ENCODE assay signal across 10 mouse cellular contexts in genomic region chr8:33987091-33987754, GRCm38 (mm10).
DNase-seq lines count a peak whose midpoint lies in the region; ATAC-seq and TF ChIP-seq lines count a peak whose summit lies in the region.
"Had no signal": no experiment of that assay in that cellular context is flagged by ENCODE, and none has a peak within 500 bp of the region (broad histone marks: within the 10 kb centered on the region; RNA-seq: fewer than 3 reads in every experiment).

No protein-coding gene starts in this region.

- WGBS in heart, embryonic 16.5 days, result 71% methylated on average over 14 of the region's 15 CpGs
- WGBS in intestine, embryonic 15.5 days, result 53% methylated on average over 14 of the region's 15 CpGs
- WGBS in kidney, embryonic 16.5 days, result 65% methylated on average over 14 of the region's 15 CpGs
- 59% methylated on average over 10 of the region's 15 CpGs for WGBS in liver, postnatal 0 days (ENCODE audit: insufficient replicate concordance)

- no peak for DNase-seq in heart, adult 9 months (ENCODE audit: low spot score in 2 of 2)
- no peak for DNase-seq in liver, postnatal 0 days
- no peak for DNase-seq in ovary, postnatal 36 days (ENCODE audit: low spot score)
- no peak for DNase-seq in cerebellum, adult 8-10 months
- DNase-seq in neural tube, embryonic 10.5 days (ENCODE audit: extremely low spot score, low spot score), result no peak
- DNase-seq: lung, adult 2 months had no signal

- no peak overlapping the region for H3K4me3 ChIP-seq in heart, embryonic 16.5 days (ENCODE audit: low read length)
- H3K4me3 ChIP-seq in intestine, embryonic 15.5 days (replicated peaks), result no peak overlapping the region
- H3K4me3 ChIP-seq in kidney, embryonic 16.5 days (ENCODE audit: low read length), result no peak overlapping the region
- no peak overlapping the region for H3K4me3 ChIP-seq in liver, postnatal 0 days (ENCODE audit: low read depth, low read length)

- H3K27me3 ChIP-seq in heart, embryonic 16.5 days (ENCODE audit: control insufficient read depth, insufficient read depth, low read length), result no peaks in the 10 kb centered on the region
- H3K27me3 ChIP-seq in intestine, embryonic 15.5 days (replicated peaks), result no peaks in the 10 kb centered on the region
- H3K27me3 ChIP-seq in kidney, embryonic 16.5 days (ENCODE audit: insufficient read depth, low read length), result no peaks in the 10 kb centered on the region
- no peaks in the 10 kb centered on the region for H3K27me3 ChIP-seq in liver, postnatal 0 days (ENCODE audit: insufficient read depth, low read length)

- H3K4me1 ChIP-seq in heart, embryonic 16.5 days (ENCODE audit: control insufficient read depth, insufficient read depth, low read length), result peaks cover 10% of the 10 kb centered on the region
- H3K4me1 ChIP-seq in intestine, embryonic 15.5 days (replicated peaks), result peaks cover 11% of the 10 kb centered on the region; the same call in 1 of the 2 replicates
- peaks cover 19% of the 10 kb centered on the region for H3K4me1 ChIP-seq in kidney, embryonic 16.5 days (ENCODE audit: insufficient read depth, low read length)
- H3K4me1 ChIP-seq in liver, postnatal 0 days (ENCODE audit: insufficient read depth), result peaks cover 15% of the 10 kb centered on the region

- no peak for ATAC-seq in heart, embryonic 16.5 days (replicated peaks; ENCODE audit: extremely low read depth, insufficient read depth, low FRiP score)
- peak; percentile 86 for ATAC-seq in intestine, embryonic 15.5 days
- ATAC-seq in kidney, embryonic 16.5 days (ENCODE audit: low FRiP score, low TSS enrichment), result peak; percentile 64
- peak; percentile 87 for ATAC-seq in liver, postnatal 0 days

- no peak for TF ChIP-seq EP300 in liver, postnatal 0 days (IDR thresholded peaks at IDR 0.05; ENCODE audit: low read depth)

- no peaks in the 10 kb centered on the region for H3K9me3 ChIP-seq in heart, embryonic 16.5 days (replicated peaks; ENCODE audit: control insufficient read depth, low read length)
- H3K9me3 ChIP-seq in intestine, embryonic 15.5 days, result no peaks in the 10 kb centered on the region
- H3K9me3 ChIP-seq in kidney, embryonic 16.5 days (ENCODE audit: low read length), result no peaks in the 10 kb centered on the region
- H3K9me3 ChIP-seq in liver, postnatal 0 days (ENCODE audit: low read length), result no peaks in the 10 kb centered on the region

- no peak for TF ChIP-seq CTCF in liver, postnatal 0 days (IDR thresholded peaks at IDR 0.05; ENCODE audit: low read depth)

- H3K36me3 ChIP-seq in heart, embryonic 16.5 days (ENCODE audit: control insufficient read depth, insufficient read depth), result no peaks in the 10 kb centered on the region
- no peaks in the 10 kb centered on the region for H3K36me3 ChIP-seq in intestine, embryonic 15.5 days
- H3K36me3 ChIP-seq in kidney, embryonic 16.5 days (ENCODE audit: insufficient read depth, low read length), result no peaks in the 10 kb centered on the region
- no peaks in the 10 kb centered on the region for H3K36me3 ChIP-seq in liver, postnatal 0 days (replicated peaks; ENCODE audit: insufficient read depth, low read length)

- no peak overlapping the region for H3K4me2 ChIP-seq in heart, embryonic 16.5 days (ENCODE audit: low read depth, low read length)
- H3K4me2 ChIP-seq in intestine, embryonic 15.5 days (replicated peaks), result peak overlapping the region; percentile 19; the same call in 1 of the 2 replicates
- no peak overlapping the region for H3K4me2 ChIP-seq in kidney, embryonic 16.5 days (replicated peaks; ENCODE audit: low read depth, low read length)
- peak overlapping the region; percentile 47 for H3K4me2 ChIP-seq in liver, postnatal 0 days (ENCODE audit: low read depth, low read length)
- H3K4me2 ChIP-seq: midbrain, embryonic 11.5 days had no signal

- no peak overlapping the region for H3K9ac ChIP-seq in heart, embryonic 16.5 days (ENCODE audit: low read length)
- H3K9ac ChIP-seq in intestine, embryonic 15.5 days, result no peak overlapping the region
- H3K9ac ChIP-seq in kidney, embryonic 16.5 days (replicated peaks; ENCODE audit: low read length), result no peak overlapping the region
- peak overlapping the region; percentile 26 for H3K9ac ChIP-seq in liver, postnatal 0 days (replicated peaks)

- H3K27ac ChIP-seq in heart, embryonic 16.5 days (ENCODE audit: low read length), result peak overlapping the region; percentile 58
- peak overlapping the region; percentile 58; the same call in 1 of the 2 replicates for H3K27ac ChIP-seq in intestine, embryonic 15.5 days
- peak overlapping the region; percentile 91 for H3K27ac ChIP-seq in kidney, embryonic 16.5 days (ENCODE audit: low read length)
- peak overlapping the region; percentile 77 for H3K27ac ChIP-seq in liver, postnatal 0 days (ENCODE audit: low read depth)

Comparison
In these comparisons a context has a peak if more than half of its experiments do, and no peak if none do; other contexts are left out.
1. H3K4me2 ChIP-seq: peak in intestine, embryonic 15.5 days (single experiment) and liver, postnatal 0 days (single experiment); none in heart, embryonic 16.5 days (single experiment) and kidney, embryonic 16.5 days (single experiment).
2. Peak in every context shown above with its lines, with median percentiles within 50 percentile points of each other: H3K27ac ChIP-seq.